Mouse (Mus musculus) intestine, postnatal 0 days (tissue): ENCODE results near the gene Kidins220. TPM values are rescaled to one million over a fixed set of nuclear protein-coding genes. Genes with fewer than 3 reads are reported as not detected.

ENCODE experiments used
- ATAC-seq: fragments of 200-750 bp; cut with Nextera tagmentation; 2 replicates; pipeline ENCODE4 v1.8.0; 2017; ENCODE audit warnings: mild to moderate bottlenecking, moderate TSS enrichment, moderate library complexity
- H3K27ac ChIP-seq: fragments of 300-500 bp; sonication (generic); 2 replicates; pipeline ENCODE4 v1.5.1; 2014; ENCODE audit warnings: mild to moderate bottlenecking, low read depth, low read length, moderate library complexity
- H3K27me3 ChIP-seq: fragments of 300-500 bp; sonication (generic); replicated peaks from 2 replicates; pipeline ENCODE4 v1.6.1; 2014; ENCODE audit warnings: low read length, mixed read lengths; ENCODE audit not compliant: control insufficient read depth, insufficient read depth
- H3K36me3 ChIP-seq: fragments of 300-500 bp; sonication (generic); 2 replicates; pipeline ENCODE4 v1.6.1; 2014; ENCODE audit warnings: mild to moderate bottlenecking, moderate library complexity; ENCODE audit not compliant: control insufficient read depth, insufficient read depth
- H3K4me1 ChIP-seq: fragments of 300-500 bp; sonication (generic); replicated peaks from 2 replicates; pipeline ENCODE4 v1.6.1; 2014; ENCODE audit warnings: antibody characterized with exemption, low read length, mixed read lengths; ENCODE audit not compliant: control insufficient read depth, insufficient read depth
- H3K4me2 ChIP-seq: fragments of 300-500 bp; sonication (generic); replicated peaks from 2 replicates; pipeline ENCODE4 v1.6.1; 2014; ENCODE audit warnings: low read depth, mild to moderate bottlenecking, moderate library complexity
- H3K4me3 ChIP-seq: fragments of 300-500 bp; sonication (generic); 2 replicates; pipeline ENCODE4 v1.5.1; 2014; ENCODE audit warnings: low read depth, low read length
- H3K9ac ChIP-seq: fragments of 300-500 bp; sonication (generic); 2 replicates; pipeline ENCODE4 v1.6.1; 2014; ENCODE audit warnings: mild to moderate bottlenecking, low read depth, low read length
- H3K9me3 ChIP-seq: fragments of 300-500 bp; sonication (generic); 2 replicates; pipeline ENCODE4 v1.6.1; 2016; ENCODE audit warnings: mixed run types; ENCODE audit not compliant: control insufficient read depth
- CTCF ChIP-seq: sonication (generic); IDR thresholded peaks from 2 replicates; pipeline ENCODE4 v1.5.1; 2016; ENCODE audit warnings: low read depth, mild to moderate bottlenecking, control low read depth, antibody characterized with exemption, moderate library complexity
- WGBS: fragments of 180-500 bp; shearing (Covaris S2); extraction: QIAGEN DNeasy Blood & Tissue Kit; methylation state at CpG from one replicate; pipeline ENCODE4 v1.1.7; 2014; 5-methylcytosine and 5-hydroxymethylcytosine counted together
- polyA plus RNA-seq: library from polyadenylated mRNA; unstranded; fragments of >200 nt; fragmentation: Nextera tagmentation; extraction: Ambion mirVana; gene quantifications from 2 replicates; pipeline ENCODE4 v1.2.1, GENCODE M21; 2015

The Kidins220 gene
- polyA plus RNA-seq, 1 experiment from 2014 or later: 17.2 TPM

GRCm38 (mm10) chr12:25092751-25093211 lies 118.1 kb downstream of the Kidins220 start:
- H3K27me3 ChIP-seq: no peaks in the 10 kb centered on the region
- H3K9ac ChIP-seq: peak overlapping the region; percentile 23; the same call in 1 of the 2 replicates
- peak overlapping the region; percentile 25 for H3K4me3 ChIP-seq
- 4% methylated on average over 17 of the region's 17 CpGs for WGBS
- peak overlapping the region; percentile 2; the same call in 1 of the 2 replicates for H3K27ac ChIP-seq
- no peaks in the 10 kb centered on the region for H3K9me3 ChIP-seq
- TF ChIP-seq CTCF: no peak
- peak overlapping the region; percentile 67 for H3K4me2 ChIP-seq
- ATAC-seq: peak; percentile 6; the same call in 1 of the 2 replicates
- no peaks in the 10 kb centered on the region for H3K36me3 ChIP-seq
- no peaks in the 10 kb centered on the region; the same call in 1 of the 2 replicates for H3K4me1 ChIP-seq

GRCm38 (mm10) chr12:25093241-25093774 lies 118.6 kb downstream of the Kidins220 start:
- peak overlapping the region; percentile 23; the same call in 1 of the 2 replicates for H3K9ac ChIP-seq
- no peak for ATAC-seq
- TF ChIP-seq CTCF: no peak

GRCm38 (mm10) chr12:25094621-25095521 lies 120.1 kb downstream of the Kidins220 start:
- Histone ChIP-seq H3K27me3 (no peaks in the 10 kb centered on the region), H3K9me3 (no peaks in the 10 kb centered on the region), H3K4me2 (peak overlapping the region; percentile 96), H3K4me1 (no peaks in the 10 kb centered on the region; the same call in 1 of the 2 replicates), H3K36me3 (no peaks in the 10 kb centered on the region), H3K4me3 (peak overlapping the region; percentile 78), H3K9ac (peak overlapping the region; percentile 64), H3K27ac (peak overlapping the region; percentile 96; the same call in 1 of the 2 replicates)
- no peak for ATAC-seq
- TF ChIP-seq CTCF: peak; percentile 46
- WGBS: 1% methylated on average over 22 of the region's 22 CpGs

More at GRCm38 (mm10) chr12:25093241-25093774, 118.6 kb downstream of the Kidins220 start:
- H3K36me3 ChIP-seq: no peaks in the 10 kb centered on the region
- peak overlapping the region; percentile 25 for H3K4me3 ChIP-seq
- no peaks in the 10 kb centered on the region for H3K27me3 ChIP-seq
- H3K4me2 ChIP-seq: peak overlapping the region; percentile 67
- peak overlapping the region; percentile 2; the same call in 1 of the 2 replicates for H3K27ac ChIP-seq
- WGBS: 22% methylated on average over 11 of the region's 11 CpGs
- no peaks in the 10 kb centered on the region; the same call in 1 of the 2 replicates for H3K4me1 ChIP-seq
- no peaks in the 10 kb centered on the region for H3K9me3 ChIP-seq

- Histone ChIP-seq H3K27ac (peak overlapping the region; percentile 96), H3K9me3 (no peaks in the 10 kb centered on the region), H3K9ac (peak overlapping the region; percentile 64), H3K4me3 (peak overlapping the region; percentile 78), H3K27me3 (no peaks in the 10 kb centered on the region), H3K4me2 (peak overlapping the region; percentile 96), H3K4me1 (no peaks in the 10 kb centered on the region; the same call in 1 of the 2 replicates), H3K36me3 (no peaks in the 10 kb centered on the region)
- under 1% methylated on average over 19 of the region's 19 CpGs for WGBS
- ATAC-seq: no peak
- no peak for TF ChIP-seq CTCF
Observed at GRCm38 (mm10) chr12:25095538-25095937, 120.8 kb downstream of the Kidins220 start.

- Histone ChIP-seq H3K9me3 (no peaks in the 10 kb centered on the region), H3K36me3 (no peaks in the 10 kb centered on the region), H3K4me2 (peak overlapping the region; percentile 96), H3K27me3 (no peaks in the 10 kb centered on the region), H3K4me3 (peak overlapping the region; percentile 78), H3K9ac (peak overlapping the region; percentile 64), H3K27ac (peak overlapping the region; percentile 96), H3K4me1 (no peaks in the 10 kb centered on the region; the same call in 1 of the 2 replicates)
- WGBS: 1% methylated on average over 41 of the region's 41 CpGs
- TF ChIP-seq CTCF: peak; percentile 20
- ATAC-seq: peak; percentile 81
Observed at GRCm38 (mm10) chr12:25095974-25096639, 121.4 kb downstream of the Kidins220 start.
